Mouse (Mus musculus) intestine, embryonic 14.5 days (tissue): Measurements from ENCODE around the gene Grb2. TPM values are rescaled to one million over a fixed set of nuclear protein-coding genes. Genes with fewer than 3 reads are reported as not detected.
A peak's percentile ranks its signal among the peaks of the same experiment; 100 is the strongest.

ENCODE experiments used
- ATAC-seq: fragments of 200-750 bp; cut with Nextera tagmentation; replicated peaks from 2 replicates; pipeline ENCODE4 v1.8.0; 2017; ENCODE audit warnings: low read depth, moderate number of reproducible peaks, moderate TSS enrichment, moderate library complexity; ENCODE audit not compliant: low FRiP score, low TSS enrichment
- DNase-seq: peaks from one replicate; pipeline ENCODE4 v3.0.0-alpha.2; 2018; ENCODE audit warnings: low spot score
- H3K27ac ChIP-seq: fragments of 300-500 bp; sonication (generic); 2 replicates; pipeline ENCODE4 v1.5.1; 2014; ENCODE audit warnings: low read depth, mild to moderate bottlenecking, control low read depth
- H3K27me3 ChIP-seq: fragments of 300-500 bp; sonication (generic); replicated peaks from 2 replicates; pipeline ENCODE4 v1.6.1; 2014; ENCODE audit warnings: low read length, control low read depth; ENCODE audit not compliant: control insufficient read depth, insufficient read depth
- H3K36me3 ChIP-seq: fragments of 300-500 bp; sonication (generic); 2 replicates; pipeline ENCODE4 v1.6.1; 2014; ENCODE audit warnings: low read length, control low read depth; ENCODE audit not compliant: control insufficient read depth, insufficient read depth
- H3K4me1 ChIP-seq: fragments of 300-500 bp; sonication (generic); replicated peaks from 2 replicates; pipeline ENCODE4 v1.6.1; 2014; ENCODE audit warnings: low read length, control low read depth, mixed read lengths; ENCODE audit not compliant: control insufficient read depth, insufficient read depth
- H3K4me2 ChIP-seq: fragments of 300-500 bp; sonication (generic); 2 replicates; pipeline ENCODE4 v1.6.1; 2014; ENCODE audit warnings: low read length
- H3K4me3 ChIP-seq: fragments of 300-500 bp; sonication (generic); 2 replicates; pipeline ENCODE4 v1.5.1; 2014; ENCODE audit warnings: low read depth, low read length, control low read depth, mixed read lengths
- H3K9ac ChIP-seq: fragments of 300-500 bp; sonication (generic); 2 replicates; pipeline ENCODE4 v1.6.1; 2014; ENCODE audit warnings: mild to moderate bottlenecking, low read length
- H3K9me3 ChIP-seq: fragments of 300-500 bp; sonication (generic); 2 replicates; pipeline ENCODE4 v1.6.1; 2016; ENCODE audit warnings: low read length, control low read depth; ENCODE audit not compliant: control insufficient read depth
- WGBS: fragments of 180-500 bp; shearing (Covaris S2); extraction: QIAGEN DNeasy Blood & Tissue Kit; methylation state at CpG from one replicate; pipeline ENCODE4 v1.1.7; 2014; 5-methylcytosine and 5-hydroxymethylcytosine counted together
- polyA plus RNA-seq: library from polyadenylated mRNA; unstranded; fragments of >200 nt; fragmentation: Nextera tagmentation; extraction: Ambion mirVana; gene quantifications from 2 replicates; pipeline ENCODE4 v1.2.1, GENCODE M21; 2014

Grb2 gene
- polyA plus RNA-seq, 1 experiment from 2014 or later, result 52.3 TPM

DNA sequence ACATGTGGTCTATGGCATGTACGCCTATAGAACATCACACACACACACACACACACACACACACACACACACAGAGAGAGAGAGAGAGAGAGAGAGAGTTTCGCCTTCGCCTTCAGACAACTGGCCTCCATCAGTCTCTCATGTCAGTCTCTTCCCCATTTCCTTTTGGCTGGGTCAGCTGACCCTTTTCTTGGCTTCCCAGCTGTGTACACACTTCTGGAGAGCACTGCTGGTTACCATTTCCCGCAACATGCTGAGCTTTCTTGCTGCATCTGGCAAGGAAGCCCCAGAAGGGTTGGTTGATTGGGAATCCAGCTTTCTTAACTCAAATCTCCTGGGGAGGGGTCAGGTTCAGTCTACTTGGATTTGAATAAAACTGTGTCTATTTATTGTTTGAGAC is 74.3 kb downstream of the Grb2 start:
- DNase-seq, result no peak

DNA sequence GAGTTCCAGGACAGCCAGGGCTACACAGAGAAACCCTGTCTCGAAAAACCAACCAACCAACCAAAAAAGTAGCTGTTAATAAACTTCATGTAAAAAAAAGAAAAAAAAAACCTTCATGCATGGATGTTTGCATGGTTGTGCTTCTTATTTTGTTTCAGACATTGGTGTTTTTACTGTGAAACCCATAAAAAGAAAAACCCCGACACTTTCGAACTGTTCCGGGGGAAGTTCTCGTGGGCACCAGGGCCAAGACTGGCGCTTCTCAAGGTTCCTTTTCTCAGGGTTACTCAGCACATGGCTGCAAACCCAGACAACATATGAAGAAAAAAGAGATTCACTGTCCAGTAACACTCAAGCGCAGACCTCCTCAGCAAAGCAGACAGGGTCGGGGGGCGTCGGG is 75.5 kb downstream of the Grb2 start:
- ATAC-seq (no peak), DNase-seq (no peak)
- Histone ChIP-seq H3K9me3 (no peaks in the 10 kb centered on the region), H3K4me1 (no peaks in the 10 kb centered on the region), H3K4me3 (no peak overlapping the region), H3K27me3 (no peaks in the 10 kb centered on the region), H3K36me3 (no peaks in the 10 kb centered on the region), H3K4me2 (no peak overlapping the region), H3K9ac (no peak overlapping the region), H3K27ac (no peak overlapping the region)
- WGBS, result 90% methylated on average over 10 of the region's 10 CpGs

More for the DNA sequence above, 74.3 kb downstream of the Grb2 start:
- no peak for ATAC-seq
- no peaks in the 10 kb centered on the region for H3K9me3 ChIP-seq
- H3K4me2 ChIP-seq, result no peak overlapping the region
- no peaks in the 10 kb centered on the region for H3K36me3 ChIP-seq
- H3K4me1 ChIP-seq, result no peaks in the 10 kb centered on the region
- no peak overlapping the region for H3K9ac ChIP-seq
- WGBS, result 65% methylated on average over 4 of the region's 4 CpGs
- no peak overlapping the region for H3K4me3 ChIP-seq
- no peaks in the 10 kb centered on the region for H3K27me3 ChIP-seq
- H3K27ac ChIP-seq, result no peak overlapping the region

DNA sequence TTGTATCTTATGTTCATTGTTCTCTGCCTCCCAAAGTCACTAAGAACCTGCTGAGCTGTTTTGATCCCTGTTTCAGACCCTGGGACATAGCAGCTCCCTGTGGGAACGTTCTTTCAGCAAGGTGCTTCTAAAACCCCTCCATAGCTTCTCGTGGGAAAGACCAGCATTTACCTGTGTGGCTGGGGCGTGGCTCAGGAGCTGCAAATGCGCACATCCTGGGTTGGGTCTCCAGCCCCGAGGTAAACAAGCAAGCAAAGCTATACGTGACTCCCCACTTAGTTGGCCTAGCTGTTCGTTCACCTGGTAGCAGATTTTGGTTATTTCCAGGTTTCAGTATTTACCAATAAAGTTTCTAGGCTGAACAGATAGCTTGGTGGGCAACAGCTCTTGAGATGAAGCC is 76.2 kb downstream of the Grb2 start:
- H3K4me3 ChIP-seq, result no peak overlapping the region
- H3K27ac ChIP-seq, result no peak overlapping the region
- H3K36me3 ChIP-seq, result no peaks in the 10 kb centered on the region
- ATAC-seq (no peak), DNase-seq (no peak)
- H3K4me2 ChIP-seq, result no peak overlapping the region
- no peaks in the 10 kb centered on the region for H3K9me3 ChIP-seq
- H3K9ac ChIP-seq, result no peak overlapping the region
- H3K4me1 ChIP-seq, result peaks cover 3% of the 10 kb centered on the region
- no peaks in the 10 kb centered on the region for H3K27me3 ChIP-seq
- 70% methylated on average over 7 of the region's 7 CpGs for WGBS

GRCm38 (mm10) chr11:115631505-115631890 is 76.9 kb downstream of the Grb2 start:
- H3K4me3 ChIP-seq, result no peak overlapping the region
- H3K27me3 ChIP-seq, result no peaks in the 10 kb centered on the region
- H3K4me2 ChIP-seq, result no peak overlapping the region; the same call in 1 of the 2 replicates
- H3K9me3 ChIP-seq, result no peaks in the 10 kb centered on the region
- no peaks in the 10 kb centered on the region for H3K36me3 ChIP-seq
- WGBS, result 21% methylated on average over 3 of the region's 3 CpGs
- no peak overlapping the region for H3K27ac ChIP-seq
- DNase-seq (peak; percentile 66), ATAC-seq (no peak)
- peaks cover 10% of the 10 kb centered on the region for H3K4me1 ChIP-seq
- H3K9ac ChIP-seq, result no peak overlapping the region

GRCm38 (mm10) chr11:115630532-115631504 is 77.6 kb downstream of the Grb2 start:
- Histone ChIP-seq H3K9ac (no peak overlapping the region), H3K36me3 (no peaks in the 10 kb centered on the region), H3K4me1 (peaks cover 10% of the 10 kb centered on the region), H3K27me3 (no peaks in the 10 kb centered on the region), H3K4me3 (no peak overlapping the region), H3K4me2 (peak overlapping the region; percentile 5; the same call in 1 of the 2 replicates), H3K9me3 (no peaks in the 10 kb centered on the region), H3K27ac (no peak overlapping the region)
- DNase-seq (peak; percentile 64), ATAC-seq (no peak)
- WGBS, result 48% methylated on average over 16 of the region's 16 CpGs

DNA sequence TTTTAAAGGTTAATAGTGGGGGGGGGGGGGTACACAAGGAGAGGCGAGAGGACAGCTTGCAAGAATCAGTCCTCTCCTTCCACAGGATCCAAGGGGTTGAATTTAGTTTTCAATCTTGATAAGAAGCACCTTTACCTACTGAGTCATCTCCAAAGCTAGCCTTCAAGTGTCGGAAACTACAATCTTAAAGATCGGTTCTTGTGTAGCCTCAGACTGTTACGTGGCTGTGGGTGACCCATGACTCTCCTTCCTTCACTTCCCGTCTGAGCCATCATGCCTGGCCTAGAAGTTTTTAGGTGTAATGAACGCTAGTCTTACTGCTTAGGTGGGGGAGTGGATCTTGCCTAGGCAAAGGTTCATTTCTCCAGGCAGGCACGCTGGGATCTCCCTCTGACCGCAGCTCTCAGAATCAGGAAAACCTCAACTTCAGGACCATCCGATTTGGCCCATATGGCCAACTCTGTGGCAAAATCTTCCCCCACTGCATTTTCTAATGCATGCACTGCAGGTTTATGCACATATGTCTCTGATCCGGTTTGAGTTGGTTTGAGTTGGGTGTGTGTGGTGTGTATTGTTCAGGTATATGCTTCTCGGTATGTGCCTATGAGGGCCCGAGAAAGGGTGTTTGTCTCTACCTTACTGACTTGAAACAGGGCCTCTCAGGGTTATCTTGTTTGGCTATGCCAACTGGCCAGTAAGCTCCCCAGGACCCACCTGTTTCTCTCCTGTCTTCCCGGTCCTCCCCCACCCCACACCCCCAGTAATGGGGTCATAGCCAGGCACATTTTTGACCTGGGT is 78.5 kb downstream of the Grb2 start:
- ATAC-seq, result no peak
- no peak overlapping the region for H3K27ac ChIP-seq
- H3K9me3 ChIP-seq, result no peaks in the 10 kb centered on the region
- 83% methylated on average over 13 of the region's 13 CpGs for WGBS
- H3K4me2 ChIP-seq, result no peak overlapping the region
- H3K4me1 ChIP-seq, result peaks cover 10% of the 10 kb centered on the region
- H3K9ac ChIP-seq, result no peak overlapping the region
- H3K27me3 ChIP-seq, result no peaks in the 10 kb centered on the region
- no peak overlapping the region for H3K4me3 ChIP-seq
- H3K36me3 ChIP-seq, result no peaks in the 10 kb centered on the region
- DNase-seq, result no peak

DNA sequence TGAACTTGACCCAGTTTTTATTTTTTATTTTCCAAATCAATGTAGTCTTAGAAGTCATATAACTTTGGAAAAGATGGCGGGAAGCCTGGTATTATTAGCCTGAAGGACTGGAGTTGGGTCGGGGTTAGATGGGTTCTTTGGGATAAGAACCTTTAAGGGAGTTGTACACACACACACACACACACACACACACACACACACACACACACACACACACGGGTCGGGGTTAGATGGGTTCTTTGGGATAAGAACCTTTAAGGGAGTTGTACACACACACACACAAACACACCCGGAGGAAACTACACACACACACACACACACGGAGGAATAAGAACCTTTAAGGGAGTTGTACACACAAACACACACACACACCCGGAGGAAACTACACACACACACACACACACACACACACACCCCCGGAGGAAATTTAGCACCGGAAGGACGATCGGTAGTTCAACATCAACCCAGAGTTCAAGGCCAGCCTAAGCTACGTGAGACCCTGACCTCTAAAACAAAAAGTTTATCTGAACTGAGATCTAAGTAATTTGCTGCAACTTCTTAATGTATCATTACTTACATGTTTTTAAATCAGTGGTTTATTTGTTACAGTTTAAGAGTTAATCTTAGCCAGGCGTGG is 79.8 kb downstream of the Grb2 start:
- H3K27me3 ChIP-seq, result no peaks in the 10 kb centered on the region
- H3K4me2 ChIP-seq, result peak overlapping the region; percentile 45
- H3K4me1 ChIP-seq, result peaks cover 10% of the 10 kb centered on the region
- WGBS, result 54% methylated on average over 13 of the region's 13 CpGs
- H3K9me3 ChIP-seq, result no peaks in the 10 kb centered on the region
- ATAC-seq (no peak), DNase-seq (no peak)
- H3K27ac ChIP-seq, result no peak overlapping the region
- H3K9ac ChIP-seq, result peak overlapping the region; percentile 17
- H3K4me3 ChIP-seq, result peak overlapping the region; percentile 77
- H3K36me3 ChIP-seq, result peaks cover 3% of the 10 kb centered on the region; the same call in 1 of the 2 replicates

DNA sequence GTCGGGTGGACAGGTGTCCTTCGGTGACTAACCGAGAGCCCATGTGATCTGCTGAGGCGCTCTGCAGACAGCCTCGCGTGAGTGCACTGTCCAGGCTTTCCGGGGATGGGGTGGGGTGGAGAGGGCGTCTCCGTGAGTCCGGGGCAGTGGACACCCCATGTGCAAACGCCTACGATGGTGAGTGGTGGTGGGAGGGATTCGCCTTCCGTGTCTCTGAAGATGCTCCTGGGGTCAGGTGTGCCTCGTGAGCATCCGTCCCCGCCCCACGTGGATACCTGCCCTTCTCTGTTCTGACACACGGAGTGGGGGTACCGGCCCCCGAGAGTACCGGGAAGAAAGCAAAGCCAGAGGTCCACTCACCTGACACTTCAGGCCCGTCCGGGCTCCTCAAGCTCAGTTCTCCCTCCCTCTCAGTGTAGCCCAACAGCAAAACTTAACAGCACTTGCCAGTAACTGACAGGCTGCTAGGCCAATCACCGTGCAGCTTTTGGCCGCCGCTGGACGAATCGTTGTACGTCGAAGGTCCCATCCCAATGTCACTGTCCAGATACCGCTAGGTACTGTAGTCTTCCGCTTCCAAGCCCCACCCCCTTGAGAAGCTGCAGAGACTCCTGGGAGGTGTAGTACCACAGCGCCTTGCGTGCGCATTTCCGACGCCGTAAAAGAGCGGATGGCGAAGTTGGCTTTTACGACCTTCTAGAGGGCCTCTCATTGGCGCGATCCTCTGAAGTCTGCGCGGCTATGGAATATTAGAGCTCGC is 80.5 kb downstream of the Grb2 start, which contains the start of gene Slc25a19:
TSS of gene Slc25a19 (minus strand) at position 591 of the 760 bp plus-strand sequence.
- WGBS, result under 1% methylated on average over 47 of the region's 47 CpGs

More for the DNA sequence above, 80.5 kb downstream of the Grb2 start, which contains the start of gene Slc25a19:
- Histone ChIP-seq H3K4me1 (peaks cover 10% of the 10 kb centered on the region), H3K36me3 (peaks cover 10% of the 10 kb centered on the region), H3K9me3 (no peaks in the 10 kb centered on the region), H3K9ac (peak within 1 kb of the TSS; percentile 60), H3K27me3 (no peaks in the 10 kb centered on the region), H3K27ac (no peak within 1 kb of the TSS), H3K4me2 (peak within 1 kb of the TSS; percentile 93), H3K4me3 (peak within 1 kb of the TSS; percentile 77)
- DNase-seq, result peak; percentile 99
- peak; percentile 99 for ATAC-seq
